9 mouse cellular contexts compared by ENCODE assay signal in the genomic region with DNA sequence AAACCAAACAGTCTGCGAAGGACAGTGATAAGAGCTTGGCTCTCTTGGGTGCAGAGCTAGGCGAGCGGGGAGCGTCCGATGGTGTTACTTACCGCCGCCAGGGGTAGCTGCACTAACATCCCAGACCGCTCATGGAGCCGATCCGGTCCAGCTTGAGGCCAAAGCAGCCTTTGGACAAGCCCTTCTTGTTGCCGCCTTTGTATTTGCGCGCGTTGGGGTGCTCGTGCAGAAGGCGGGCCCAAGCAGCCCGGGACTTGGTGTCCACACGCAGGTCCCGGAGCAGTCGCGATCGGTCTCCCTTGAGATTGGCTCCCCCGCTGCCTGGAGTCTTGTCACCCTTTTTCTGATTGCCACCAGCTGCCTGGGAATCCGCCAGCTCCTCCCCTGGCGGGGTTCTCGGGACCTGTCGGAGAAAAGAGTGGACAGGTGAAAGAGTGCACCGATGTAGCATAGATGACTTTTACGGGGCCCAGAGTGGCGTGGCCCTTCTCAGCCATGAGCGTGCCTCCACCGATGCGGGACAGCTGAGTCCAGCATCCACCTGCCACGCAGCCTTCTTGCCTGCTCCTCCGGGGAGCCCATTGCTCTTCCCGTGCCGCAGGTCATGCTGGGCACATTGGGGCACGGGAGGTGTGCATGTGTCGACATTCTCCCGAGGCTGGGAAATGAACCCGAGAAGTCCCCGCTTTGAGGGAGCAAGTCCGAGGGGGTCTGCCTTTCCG. TPM values are rescaled to one million over a fixed set of nuclear protein-coding genes. Genes with fewer than 3 reads are reported as not detected.
DNase-seq lines count a peak whose midpoint lies in the region; ATAC-seq lines count a peak whose summit lies in the region.
"Had no signal": no experiment of that assay in that cellular context is flagged by ENCODE, and none has a peak within 500 bp of the region (broad histone marks: within the 10 kb centered on the region; RNA-seq: fewer than 3 reads in every experiment).

No protein-coding gene starts in this region.

- H3K27me3 ChIP-seq in hindbrain, embryonic 13.5 days = peaks cover 31% of the 10 kb centered on the region
- H3K27me3 ChIP-seq in lung, embryonic 15.5 days = peaks cover 51% of the 10 kb centered on the region

- no peaks in the 10 kb centered on the region for H3K36me3 ChIP-seq in hindbrain, embryonic 13.5 days
- H3K36me3 ChIP-seq in lung, embryonic 15.5 days = no peaks in the 10 kb centered on the region

- 1% methylated on average over 44 of the region's 44 CpGs for WGBS in hindbrain, embryonic 13.5 days
- WGBS in lung, embryonic 15.5 days = under 1% methylated on average over 44 of the region's 44 CpGs

- peak overlapping the region; percentile 82 for H3K9ac ChIP-seq in hindbrain, embryonic 13.5 days
- peak overlapping the region; percentile 37 for H3K9ac ChIP-seq in lung, embryonic 15.5 days

- H3K9me3 ChIP-seq in hindbrain, embryonic 13.5 days = no peaks in the 10 kb centered on the region
- no peaks in the 10 kb centered on the region for H3K9me3 ChIP-seq in lung, embryonic 15.5 days

- peak; percentile 66 for ATAC-seq in hindbrain, embryonic 13.5 days (ENCODE audit: low FRiP score)
- ATAC-seq in lung, embryonic 15.5 days (ENCODE audit: borderline replicate concordance, extremely low read depth, low FRiP score, low TSS enrichment) = peak; percentile 55; the same call in 1 of the 2 replicates

- peak overlapping the region; percentile 92 for H3K4me2 ChIP-seq in hindbrain, embryonic 13.5 days
- H3K4me2 ChIP-seq in lung, embryonic 15.5 days = peak overlapping the region; percentile 98

- H3K4me1 ChIP-seq in hindbrain, embryonic 13.5 days (replicated peaks) = peaks cover 29% of the 10 kb centered on the region
- peaks cover 14% of the 10 kb centered on the region for H3K4me1 ChIP-seq in lung, embryonic 15.5 days

- peak overlapping the region; percentile 62 for H3K27ac ChIP-seq in hindbrain, embryonic 13.5 days
- H3K27ac ChIP-seq in lung, embryonic 15.5 days = no peak overlapping the region

- peak overlapping the region; percentile 63 for H3K4me3 ChIP-seq in hindbrain, embryonic 13.5 days
- peak overlapping the region; percentile 49 for H3K4me3 ChIP-seq in lung, embryonic 15.5 days

- DNase-seq in adrenal gland, adult 18-20 months (ENCODE audit: low spot score in 2 of 2) = peak; percentile 51 to 56
- peak; percentile 46 to 65 for DNase-seq in cerebellum, postnatal 4 days (ENCODE audit: low spot score in 2 of 2)
- DNase-seq in frontal cortex, postnatal 36 days (ENCODE audit: low spot score in 2 of 2) = peak; percentile 68
- DNase-seq in layer of hippocampus, adult 9-11 months = peak; percentile 52
- peak; percentile 18 for DNase-seq in retina, adult 2 months (ENCODE audit: low read depth, low spot score)
- peak; percentile 53 to 72 for DNase-seq in urinary bladder, postnatal 36 days (ENCODE audit: low spot score in 2 of 2)

RNA-seq across cellular contexts. Expression of gene Nppc, which starts 0.7 kb away (rescaled TPM):
- under 1 TPM in 1 of 2 experiments, not detected in 1; 0.40 TPM for total RNA-seq in adrenal gland, adult 18-20 months (2021)
- polyA plus RNA-seq in hindbrain, embryonic 13.5 days (2015; fragmentation: Nextera tagmentation; extraction: Ambion mirVana) = 16.1 and 25.0 TPM in 2 replicates
- 0.52 and 0.72 TPM in 2 replicates for polyA plus RNA-seq in lung, embryonic 15.5 days (2015; fragmentation: Nextera tagmentation; extraction: Ambion mirVana)
- total RNA-seq: neutrophil, adult 5-6 weeks had no signal

RNA-seq across cellular contexts. Expression of gene Dis3l2, which starts 33.9 kb away (rescaled TPM):
- total RNA-seq in adrenal gland, adult 18-20 months (2021) = 10 to 100 TPM; 12.5 to 14.2 TPM
- 38.3 and 39.9 TPM in 2 replicates for polyA plus RNA-seq in hindbrain, embryonic 13.5 days (2015; fragmentation: Nextera tagmentation; extraction: Ambion mirVana)
- polyA plus RNA-seq in lung, embryonic 15.5 days (2015; fragmentation: Nextera tagmentation; extraction: Ambion mirVana) = 27.3 and 27.5 TPM in 2 replicates

Comparison
In these comparisons a context has a peak if more than half of its experiments do, and no peak if none do; other contexts are left out.
1. DNase-seq: peak in every context shown above with its lines; median percentile 68 in frontal cortex, postnatal 36 days; 62 in urinary bladder, postnatal 36 days; 56 in cerebellum, postnatal 4 days; 54 in adrenal gland, adult 18-20 months; 52 in layer of hippocampus, adult 9-11 months; 18 in retina, adult 2 months.